Mouse (Mus musculus) hindbrain, embryonic 12.5 days (tissue): Measurements from ENCODE around the gene Kif18b. TPM values are rescaled to one million over a fixed set of nuclear protein-coding genes. Genes with fewer than 3 reads are reported as not detected.

Source experiments
- ATAC-seq: fragments of 200-750 bp; cut with Nextera tagmentation; 2 replicates; pipeline ENCODE4 v1.8.0; 2017; ENCODE audit warnings: moderate TSS enrichment; ENCODE audit not compliant: low FRiP score
- H3K27ac ChIP-seq: fragments of 300-500 bp; sonication (generic); 2 replicates; pipeline ENCODE4 v1.5.1; 2016; ENCODE audit warnings: mild to moderate bottlenecking
- H3K27me3 ChIP-seq: fragments of 300-500 bp; sonication (generic); 2 replicates; pipeline ENCODE4 v1.6.1; 2016; ENCODE audit warnings: mild to moderate bottlenecking
- H3K36me3 ChIP-seq: fragments of 300-500 bp; sonication (generic); 2 replicates; pipeline ENCODE4 v1.6.1; 2016; ENCODE audit warnings: mild to moderate bottlenecking
- H3K4me1 ChIP-seq: fragments of 300-500 bp; sonication (generic); 2 replicates; pipeline ENCODE4 v1.6.1; 2016
- H3K4me2 ChIP-seq: fragments of 300-500 bp; sonication (generic); replicated peaks from 2 replicates; pipeline ENCODE4 v1.6.1; 2016; ENCODE audit warnings: mild to moderate bottlenecking
- H3K4me3 ChIP-seq: fragments of 300-500 bp; sonication (generic); 2 replicates; pipeline ENCODE4 v1.5.1; 2016; ENCODE audit warnings: mild to moderate bottlenecking
- H3K9ac ChIP-seq: fragments of 300-500 bp; sonication (generic); 2 replicates; pipeline ENCODE4 v1.6.1; 2016; ENCODE audit warnings: mild to moderate bottlenecking, moderate library complexity
- H3K9me3 ChIP-seq: fragments of 300-500 bp; sonication (generic); replicated peaks from 2 replicates; pipeline ENCODE4 v1.6.1; 2016; ENCODE audit warnings: mild to moderate bottlenecking
- WGBS: fragments of 180-500 bp; shearing (Covaris S2); methylation state at CpG from one replicate; pipeline ENCODE4 v1.1.7; 2016; 5-methylcytosine and 5-hydroxymethylcytosine counted together
- polyA plus RNA-seq: library from polyadenylated mRNA; unstranded; fragments of >200 nt; fragmentation: Nextera tagmentation; extraction: Ambion mirVana; gene quantifications from 2 replicates; pipeline ENCODE4 v1.2.1, GENCODE M21; 2016

Gene Kif18b
- polyA plus RNA-seq, 1 experiment from 2014 or later = 6.6 TPM

GRCm38 (mm10) chr11:102956962-102957614 is 32.2 kb upstream of the Kif18b start:
- Histone ChIP-seq H3K27me3 (peaks cover 17% of the 10 kb centered on the region), H3K4me1 (peaks cover 42% of the 10 kb centered on the region), H3K4me3 (no peak overlapping the region), H3K9me3 (no peaks in the 10 kb centered on the region), H3K36me3 (no peaks in the 10 kb centered on the region), H3K4me2 (no peak overlapping the region), H3K27ac (peak overlapping the region; percentile 72), H3K9ac (0 out of 2 replicates have a peak overlapping the region, but pooled peaks have one; percentile 13)
- ATAC-seq = no peak; the same call in 1 of the 2 replicates
- WGBS = 52% methylated on average over 16 of the region's 16 CpGs

DNA sequence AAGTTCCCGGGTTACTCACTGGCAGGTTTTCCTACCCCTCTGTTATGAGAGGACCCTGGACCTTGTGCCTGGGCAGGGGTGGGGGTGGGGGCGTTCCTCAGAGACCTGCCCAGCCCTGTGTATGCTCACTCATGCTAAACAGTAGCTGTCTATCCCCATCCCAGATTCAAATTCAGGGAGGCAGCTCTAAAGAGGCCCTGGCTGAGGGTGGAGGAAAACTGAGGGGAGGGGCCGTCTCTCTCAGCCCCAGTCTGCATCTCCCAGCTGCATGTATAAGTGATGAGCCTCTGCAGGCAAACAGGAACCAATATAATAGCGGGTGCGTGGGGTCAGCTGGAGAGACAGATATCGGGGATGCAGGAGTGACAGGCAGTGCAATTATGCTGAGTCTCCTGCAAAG is 28.0 kb upstream of the Kif18b start:
- Histone ChIP-seq H3K36me3 (no peaks in the 10 kb centered on the region), H3K9me3 (no peaks in the 10 kb centered on the region), H3K4me1 (peaks cover 42% of the 10 kb centered on the region), H3K27ac (peak overlapping the region; percentile 64), H3K9ac (no peak overlapping the region), H3K4me2 (no peak overlapping the region; the same call in 1 of the 2 replicates), H3K27me3 (peaks cover 57% of the 10 kb centered on the region), H3K4me3 (no peak overlapping the region)
- WGBS = 14% methylated on average over 6 of the region's 6 CpGs
- peak; percentile 79 for ATAC-seq

- Histone ChIP-seq H3K9ac (peak overlapping the region; percentile 53), H3K4me3 (peak overlapping the region; percentile 36), H3K4me2 (peak overlapping the region; percentile 62), H3K27me3 (peaks cover 92% of the 10 kb centered on the region), H3K9me3 (no peaks in the 10 kb centered on the region), H3K27ac (peak overlapping the region; percentile 42), H3K4me1 (peaks cover 51% of the 10 kb centered on the region), H3K36me3 (no peaks in the 10 kb centered on the region)
- peak; percentile 35 for ATAC-seq
- 1% methylated on average over 50 of the region's 51 CpGs for WGBS
Measured at GRCm38 (mm10) chr11:102948043-102948961, 23.4 kb upstream of the Kif18b start.

DNA sequence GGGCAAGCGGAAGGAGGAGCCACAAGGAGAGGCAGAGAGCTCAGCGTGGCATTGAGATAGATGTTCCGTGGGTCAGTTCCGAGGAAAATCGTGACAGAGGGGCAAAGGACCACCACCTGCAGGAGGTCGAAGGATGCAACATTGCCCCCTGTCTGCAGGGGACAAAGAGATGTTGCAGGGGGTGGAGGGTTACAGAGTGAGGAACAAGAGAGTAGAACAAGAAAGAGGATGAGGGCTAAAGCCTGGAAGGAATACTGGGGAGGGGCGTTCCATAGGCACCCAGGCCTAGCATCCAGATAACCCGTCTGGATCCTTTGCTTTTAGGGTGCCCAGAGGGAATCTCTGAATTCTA is 22.0 kb upstream of the Kif18b start:
- 8% methylated on average over 8 of the region's 8 CpGs for WGBS
- peak; percentile 14; the same call in 1 of the 2 replicates for ATAC-seq
- no peak overlapping the region for H3K9ac ChIP-seq

DNA sequence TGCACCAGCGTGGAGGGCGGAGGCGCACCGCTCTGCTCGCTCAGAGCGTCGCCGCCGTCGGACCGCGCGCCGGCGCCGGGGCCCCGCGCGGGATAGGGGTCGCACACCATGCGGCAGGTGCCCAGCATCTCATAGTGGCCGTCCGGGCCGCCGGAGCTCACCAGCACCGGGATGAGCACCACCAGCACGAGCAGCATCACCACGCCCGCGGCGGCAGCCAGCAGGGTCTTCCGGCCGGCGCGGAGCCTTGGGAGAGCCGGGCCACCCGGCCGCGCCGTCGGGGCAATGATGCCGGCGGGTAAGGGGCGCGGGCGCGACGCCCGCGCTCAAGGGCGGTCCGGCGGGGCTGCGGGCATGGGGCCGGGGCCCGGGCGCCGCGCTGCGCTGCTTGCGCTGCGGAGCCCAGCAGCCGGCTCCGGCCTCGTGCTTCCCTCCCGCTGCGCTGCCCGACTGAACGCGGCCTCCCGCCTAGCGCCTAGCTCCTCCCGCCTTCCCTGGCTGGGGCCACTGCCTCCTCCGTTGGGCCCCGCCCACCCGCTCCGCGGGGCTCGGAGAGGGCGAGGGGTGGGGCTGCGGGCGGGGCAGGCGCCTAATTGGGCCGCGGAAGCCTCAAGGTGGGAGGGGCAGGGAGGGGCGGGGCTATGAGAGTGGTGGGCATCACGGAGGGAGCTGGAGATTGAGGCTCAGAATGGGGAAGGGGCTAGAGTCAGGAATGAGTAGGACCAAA is 21.5 kb upstream of the Kif18b start, which contains the start of gene C1ql1:
Gene C1ql1 (minus strand): TSS at position 424 of the 727 bp plus-strand sequence.
- ATAC-seq = peak; percentile 66
- Histone ChIP-seq H3K4me2 (peak within 1 kb of the TSS; percentile 67), H3K36me3 (no peaks in the 10 kb centered on the region), H3K4me3 (peak within 1 kb of the TSS; percentile 43), H3K9ac (peak within 1 kb of the TSS; percentile 61), H3K27ac (no peak within 1 kb of the TSS), H3K27me3 (peaks cover 91% of the 10 kb centered on the region), H3K4me1 (peaks cover 41% of the 10 kb centered on the region), H3K9me3 (no peaks in the 10 kb centered on the region)
- under 1% methylated on average over 86 of the region's 87 CpGs for WGBS

More for the DNA sequence above, 22.0 kb upstream of the Kif18b start:
- peaks cover 41% of the 10 kb centered on the region for H3K4me1 ChIP-seq
- peaks cover 96% of the 10 kb centered on the region for H3K27me3 ChIP-seq
- peak overlapping the region; percentile 43; the same call in 1 of the 2 replicates for H3K4me3 ChIP-seq
- H3K27ac ChIP-seq = no peak overlapping the region
- H3K36me3 ChIP-seq = no peaks in the 10 kb centered on the region
- H3K9me3 ChIP-seq = no peaks in the 10 kb centered on the region
- peak overlapping the region; percentile 67 for H3K4me2 ChIP-seq

DNA sequence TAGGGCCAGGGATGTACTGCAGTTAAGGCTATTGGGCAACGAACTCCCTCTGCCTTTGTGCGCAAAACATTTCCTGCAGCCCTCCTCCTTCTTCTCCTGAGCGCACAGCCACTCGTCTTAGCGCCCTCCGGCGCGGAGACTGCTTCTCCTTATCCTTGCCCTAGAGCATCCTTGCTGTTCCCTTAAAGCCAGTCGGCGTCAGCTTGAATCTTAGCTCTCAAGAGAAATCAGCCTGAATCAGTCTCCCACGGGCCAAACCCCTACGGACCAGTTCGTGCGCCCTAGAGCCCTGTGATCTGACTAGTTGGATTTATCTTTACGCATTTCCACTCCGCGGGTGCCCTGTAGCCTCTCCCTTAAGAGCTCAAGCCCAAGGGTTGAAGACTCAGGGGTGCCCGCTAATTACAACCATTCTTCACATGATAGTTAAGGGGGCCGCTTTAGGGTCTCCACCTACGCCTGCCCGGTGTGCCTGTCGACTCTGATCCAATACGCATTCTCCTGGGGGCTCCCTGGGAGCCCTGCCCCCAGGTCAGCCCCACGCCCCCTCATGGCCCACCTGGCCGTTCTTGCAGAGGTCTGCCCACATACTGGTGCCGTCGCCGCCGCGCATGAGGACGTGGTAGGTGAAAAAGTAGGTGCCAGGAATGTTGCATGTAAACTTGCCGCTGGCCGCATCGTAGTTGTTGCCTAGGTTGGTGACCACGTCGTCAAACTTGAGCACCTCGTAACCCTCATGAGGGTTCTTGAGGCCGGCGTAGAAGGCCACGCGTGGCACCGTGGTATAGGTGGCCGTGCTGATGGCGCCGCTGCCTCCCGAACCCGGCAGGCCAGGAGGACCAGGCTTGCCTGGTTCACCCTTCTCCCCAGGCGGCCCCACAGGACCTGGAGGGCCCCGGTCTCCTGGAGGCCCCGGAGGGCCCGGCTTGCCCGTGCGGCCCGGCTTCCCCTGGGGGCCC is 20.7 kb upstream of the Kif18b start:
- WGBS = 2% methylated on average over 53 of the region's 54 CpGs
- no peak; the same call in 1 of the 2 replicates for ATAC-seq
- no peaks in the 10 kb centered on the region for H3K36me3 ChIP-seq
- H3K27me3 ChIP-seq = peaks cover 85% of the 10 kb centered on the region
- no peaks in the 10 kb centered on the region for H3K9me3 ChIP-seq
- peak overlapping the region; percentile 67 for H3K4me2 ChIP-seq
- peak overlapping the region; percentile 43 for H3K4me3 ChIP-seq
- no peak overlapping the region for H3K27ac ChIP-seq
- peak overlapping the region; percentile 61 for H3K9ac ChIP-seq
- H3K4me1 ChIP-seq = peaks cover 41% of the 10 kb centered on the region

DNA sequence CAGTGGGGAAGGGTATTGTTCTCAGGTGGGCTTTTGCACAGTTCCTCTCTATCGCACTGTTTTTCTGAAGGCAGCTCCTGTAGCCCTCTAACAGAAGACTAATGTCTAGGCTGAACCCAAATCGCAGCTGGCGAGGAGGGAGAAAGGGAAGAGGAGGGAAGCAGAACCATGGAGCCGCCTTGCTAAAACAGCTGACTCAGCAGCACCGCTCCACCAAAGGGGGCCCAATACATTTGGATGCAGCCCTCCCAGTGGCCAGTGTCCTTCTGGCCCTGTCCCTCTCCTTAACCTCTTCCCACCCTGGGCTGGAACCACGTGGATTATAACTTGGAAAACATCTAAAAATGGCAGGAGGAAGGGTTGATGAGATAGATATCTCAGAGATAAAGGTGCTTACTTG is 16.3 kb upstream of the Kif18b start:
- Histone ChIP-seq H3K27ac (no peak overlapping the region), H3K4me1 (peaks cover 47% of the 10 kb centered on the region)
- WGBS = 63% methylated on average over 6 of the region's 6 CpGs

DNA sequence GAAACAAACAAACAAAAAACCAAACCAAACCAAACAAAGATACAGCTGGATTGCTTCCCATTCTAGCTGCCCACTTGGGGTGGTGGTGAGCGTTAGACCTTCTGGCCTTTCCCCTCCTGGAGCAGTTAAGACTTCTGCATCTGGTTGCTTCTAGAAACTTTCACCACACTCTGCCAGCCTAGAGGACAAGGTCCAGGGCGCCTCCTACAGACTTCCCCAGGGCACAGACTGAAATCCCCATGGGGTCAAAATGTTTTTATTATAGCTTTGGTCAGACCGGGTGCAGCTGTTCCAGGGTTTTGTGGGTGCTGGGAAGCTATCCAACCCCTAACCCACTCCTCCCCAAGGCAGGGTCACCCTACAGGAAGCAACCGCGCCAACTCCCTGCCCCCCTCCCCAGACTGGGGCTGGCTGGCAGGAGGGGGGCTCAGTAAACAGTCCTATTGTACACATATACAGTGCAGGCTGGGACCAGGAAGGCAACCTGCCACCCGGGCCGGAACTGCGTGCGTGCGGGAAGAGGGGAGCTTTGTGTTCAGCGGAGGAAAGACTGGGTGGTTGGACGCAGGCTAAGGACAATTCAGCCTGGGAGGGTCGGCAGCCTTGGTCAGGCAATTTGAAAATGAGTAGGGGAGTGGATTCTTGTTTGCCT is 14.2 kb upstream of the Kif18b start:
- WGBS = 42% methylated on average over 13 of the region's 13 CpGs
- no peak overlapping the region for H3K4me3 ChIP-seq
- H3K4me2 ChIP-seq = peak overlapping the region; percentile 31; the same call in 1 of the 2 replicates
- H3K9ac ChIP-seq = peak overlapping the region; percentile 49; the same call in 1 of the 2 replicates
- no peaks in the 10 kb centered on the region for H3K9me3 ChIP-seq
- no peak for ATAC-seq
- peaks cover 34% of the 10 kb centered on the region for H3K4me1 ChIP-seq
- peaks cover 33% of the 10 kb centered on the region for H3K27me3 ChIP-seq
- no peak overlapping the region for H3K27ac ChIP-seq
- no peaks in the 10 kb centered on the region for H3K36me3 ChIP-seq

More for the DNA sequence above, 16.3 kb upstream of the Kif18b start:
- no peak overlapping the region for H3K4me3 ChIP-seq
- peaks cover 54% of the 10 kb centered on the region for H3K27me3 ChIP-seq
- no peak for ATAC-seq
- no peak overlapping the region for H3K9ac ChIP-seq
- no peaks in the 10 kb centered on the region for H3K36me3 ChIP-seq
- H3K9me3 ChIP-seq = no peaks in the 10 kb centered on the region
- no peak overlapping the region for H3K4me2 ChIP-seq

DNA sequence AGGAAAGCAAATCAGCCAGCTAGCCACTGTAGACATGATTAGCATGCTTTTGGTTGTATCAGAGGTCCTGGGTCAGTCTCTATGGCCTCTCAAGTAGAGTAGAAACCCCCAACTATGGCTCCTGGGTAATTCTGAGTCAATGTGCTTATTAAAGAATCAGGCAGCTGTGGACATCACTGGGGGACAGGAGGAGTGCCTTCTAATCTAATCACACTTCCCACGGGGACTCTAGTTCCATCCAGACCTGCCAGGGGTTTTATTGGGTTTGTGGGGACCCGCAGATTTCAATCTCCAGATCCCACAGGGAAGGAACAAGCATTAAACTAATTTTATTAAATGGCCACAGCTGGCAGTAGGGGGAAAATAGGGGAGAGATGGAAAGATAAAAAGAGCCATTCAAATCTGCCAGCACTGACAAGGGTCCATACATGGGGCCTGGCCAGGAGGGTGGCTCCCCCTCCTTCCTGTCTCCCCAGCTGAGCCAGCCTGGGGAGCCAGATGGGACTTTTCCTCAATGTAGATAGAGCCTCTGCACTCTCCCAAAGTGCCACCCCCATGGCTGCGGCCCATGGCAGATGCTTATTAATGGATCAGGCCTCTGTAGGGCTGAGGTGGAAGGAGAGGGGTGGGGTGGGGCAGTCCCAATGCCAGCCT is 12.7 kb upstream of the Kif18b start:
- Histone ChIP-seq H3K27me3 (peaks cover 18% of the 10 kb centered on the region), H3K36me3 (no peaks in the 10 kb centered on the region), H3K4me3 (no peak overlapping the region), H3K27ac (peak overlapping the region; percentile 26), H3K9ac (no peak overlapping the region), H3K4me2 (no peak overlapping the region), H3K4me1 (peaks cover 34% of the 10 kb centered on the region), H3K9me3 (no peaks in the 10 kb centered on the region)
- WGBS = 51% methylated on average over 3 of the region's 3 CpGs
- peak; percentile 89 for ATAC-seq

DNA sequence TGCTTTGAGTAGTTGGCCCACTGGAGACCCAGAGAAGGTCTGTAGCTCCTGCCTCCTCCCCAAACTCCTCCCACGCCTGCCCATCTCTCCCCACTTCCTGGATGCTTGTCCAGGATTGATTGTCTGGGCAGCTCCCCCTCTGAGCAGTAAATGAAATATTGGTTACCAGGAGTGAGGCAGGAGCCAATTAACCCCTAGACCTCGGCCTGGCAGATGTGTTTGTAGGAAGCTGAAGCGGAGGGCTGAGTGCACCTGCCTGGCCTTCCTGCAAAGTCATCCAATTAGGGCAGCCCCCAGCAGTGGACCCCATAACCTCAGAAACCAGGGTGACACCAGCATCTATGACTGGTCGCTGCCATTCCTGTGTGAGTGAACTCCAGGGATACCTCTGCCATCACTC is 11.3 kb upstream of the Kif18b start:
- 36% methylated on average over 4 of the region's 4 CpGs for WGBS
- Histone ChIP-seq H3K36me3 (no peaks in the 10 kb centered on the region), H3K4me2 (no peak overlapping the region), H3K4me3 (no peak overlapping the region), H3K4me1 (peaks cover 34% of the 10 kb centered on the region), H3K27ac (no peak overlapping the region), H3K9me3 (no peaks in the 10 kb centered on the region), H3K9ac (no peak overlapping the region; the same call in 1 of the 2 replicates), H3K27me3 (peaks cover 16% of the 10 kb centered on the region)
- no peak for ATAC-seq
